Mouse (Mus musculus): ENCODE measurements around the gene Gm11733.

- TF ChIP-seq CTCF (IDR thresholded peaks at IDR 0.05; ENCODE audit: low read depth, low read length) (no peak), POLR2A (IDR thresholded peaks at IDR 0.05; ENCODE audit: extremely low read depth, insufficient read depth, low read length) (no peak)
These were observed 7.4 kb downstream of the Gm11733 start for GRCm38 (mm10) chr11:117491408-117492208.
